Mouse (Mus musculus): ENCODE data around the gene Gm42791.
A peak's percentile ranks its signal among the peaks of the same experiment; 100 is the strongest.

Gene Gm42791

GRCm38 (mm10) chr5:148977698-148978457 is 17.1 kb downstream of the Gm42791 start:
- DNase-seq = peak; percentile 57 to 61

GRCm38 (mm10) chr5:148976876-148977275 is 18.1 kb downstream of the Gm42791 start:
- peak in 1 of 2 experiments; percentile 49 for DNase-seq

GRCm38 (mm10) chr5:148975035-148975434 is 19.9 kb downstream of the Gm42791 start:
- no peak for DNase-seq

GRCm38 (mm10) chr5:148973019-148973668 is 21.8 kb downstream of the Gm42791 start:
- no peak for DNase-seq

- DNase-seq = no peak
These were observed 22.8 kb downstream of the Gm42791 start for GRCm38 (mm10) chr5:148972167-148972566.

- DNase-seq = peak; percentile 56 to 76
These were observed 25.3 kb downstream of the Gm42791 start for GRCm38 (mm10) chr5:148969648-148970047.

GRCm38 (mm10) chr5:148968958-148969576 is 25.9 kb downstream of the Gm42791 start:
- DNase-seq = no peak

GRCm38 (mm10) chr5:148968179-148968578 is 26.8 kb downstream of the Gm42791 start:
- no peak for DNase-seq

- no peak for DNase-seq
These were observed 28.6 kb downstream of the Gm42791 start for GRCm38 (mm10) chr5:148966395-148966794.

- DNase-seq = peak; percentile 65 to 85
These were observed 29.1 kb downstream of the Gm42791 start for GRCm38 (mm10) chr5:148965691-148966333.

GRCm38 (mm10) chr5:148965089-148965591 is 29.8 kb downstream of the Gm42791 start:
- no peak for DNase-seq

- no peak for DNase-seq
These were observed 30.7 kb downstream of the Gm42791 start for GRCm38 (mm10) chr5:148964251-148964650.

- no peak for DNase-seq
These were observed 34.7 kb downstream of the Gm42791 start for GRCm38 (mm10) chr5:148960211-148960610.

GRCm38 (mm10) chr5:148959068-148959990 is 35.6 kb downstream of the Gm42791 start:
- peak; percentile 65 to 78 for DNase-seq

GRCm38 (mm10) chr5:148958355-148958754 is 36.6 kb downstream of the Gm42791 start:
- DNase-seq = no peak

GRCm38 (mm10) chr5:148956898-148957535 is 37.9 kb downstream of the Gm42791 start:
- DNase-seq = no peak

GRCm38 (mm10) chr5:148956091-148956490 is 38.9 kb downstream of the Gm42791 start:
- no peak for DNase-seq

- no peak for DNase-seq
These were observed 39.4 kb downstream of the Gm42791 start for GRCm38 (mm10) chr5:148955575-148955974.

GRCm38 (mm10) chr5:148954314-148955060 is 40.5 kb downstream of the Gm42791 start:
- no peak for DNase-seq

GRCm38 (mm10) chr5:148953098-148953497 is 41.8 kb downstream of the Gm42791 start:
- DNase-seq = peak; percentile 28 to 71

GRCm38 (mm10) chr5:148952419-148952818 is 42.5 kb downstream of the Gm42791 start:
- peak in 1 of 2 experiments; percentile 54 for DNase-seq

Data from lung, postnatal 4 days (tissue).